Mouse (Mus musculus) brain, embryonic 14.5 days (tissue): ENCODE data around the gene Rabggtb.

Experiments
- CTCF ChIP-seq: fragments of 200-500 bp; IDR thresholded peaks from 2 replicates; pipeline ENCODE4 v1.5.1; 2012; ENCODE audit warnings: inconsistent platforms, mild to moderate bottlenecking, moderate library complexity, borderline replicate concordance; ENCODE audit not compliant: insufficient read depth, insufficient read length; ENCODE audit errors: extremely low read depth
- POLR2A ChIP-seq: fragments of 200-500 bp; IDR thresholded peaks from 2 replicates; pipeline ENCODE4 v1.6.1; 2012; ENCODE audit warnings: mild to moderate bottlenecking, inconsistent platforms, borderline replicate concordance; ENCODE audit not compliant: poor library complexity, insufficient read depth, insufficient read length, severe bottlenecking; ENCODE audit errors: extremely low read depth

GRCm38 (mm10) chr3:153867149-153868136 is 45.4 kb downstream of the Rabggtb start:
- TF ChIP-seq CTCF (peak; percentile 33; the same call in 1 of the 2 replicates), POLR2A (no peak)
